Mouse (Mus musculus) cerebellum, adult 2 months (tissue): Measurements from ENCODE around the gene Ttn.

Experiments
- CTCF ChIP-seq: fragments of 200-500 bp; IDR thresholded peaks from 2 replicates; pipeline ENCODE4 v1.5.1; 2011; ENCODE audit warnings: low read depth, mild to moderate bottlenecking, control low read depth, low read length, moderate library complexity, borderline replicate concordance; ENCODE audit not compliant: insufficient read depth
- POLR2A ChIP-seq: fragments of 200-500 bp; IDR thresholded peaks from 2 replicates; pipeline ENCODE4 v1.6.1; 2011; ENCODE audit warnings: low read length, control low read depth, borderline replicate concordance; ENCODE audit not compliant: insufficient read depth

DNA sequence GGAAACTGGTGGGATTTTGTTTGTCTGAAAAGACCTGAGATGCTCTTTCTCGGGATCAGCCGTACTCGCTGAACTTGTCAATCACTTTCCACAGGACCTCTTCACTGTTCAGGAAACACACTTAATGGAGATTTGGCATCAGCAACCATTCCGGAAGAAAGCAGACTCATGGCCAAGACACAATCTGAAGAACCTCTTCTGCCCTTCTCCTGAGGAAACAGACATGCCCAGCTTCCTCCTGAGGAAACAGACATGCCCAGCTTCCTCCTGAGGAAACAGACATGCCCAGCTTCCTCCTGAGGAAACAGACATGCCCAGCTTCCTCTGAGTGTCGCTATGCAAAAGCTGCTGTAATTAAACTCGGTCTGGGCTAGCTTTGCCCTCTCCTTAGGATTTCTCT is 287.1 kb downstream of the Ttn start:
- no peak for TF ChIP-seq POLR2A
- TF ChIP-seq CTCF = no peak
